In genomic region chr3:102022721-102023120, GRCm38 (mm10) we compare ENCODE assay signal across 20 mouse cellular contexts. TPM values are rescaled to one million over a fixed set of nuclear protein-coding genes. Genes with fewer than 3 reads are reported as not detected.
A peak's percentile ranks its signal among the peaks of the same experiment; 100 is the strongest.
DNase-seq lines count a peak whose midpoint lies in the region; ATAC-seq and TF ChIP-seq lines count a peak whose summit lies in the region.
"Had no signal": no experiment of that assay in that cellular context is flagged by ENCODE, and none has a peak within 500 bp of the region (broad histone marks: within the 10 kb centered on the region; RNA-seq: fewer than 3 reads in every experiment).

No protein-coding gene starts in this region.

- TF ChIP-seq EP300 in stomach, postnatal 0 days (optimal IDR thresholded peaks at IDR 0.05), result no peak

- TF ChIP-seq CTCF in stomach, postnatal 0 days (IDR thresholded peaks at IDR 0.05; ENCODE audit: low read depth), result no peak
- no peak for TF ChIP-seq CTCF in hindbrain, postnatal 0 days (IDR thresholded peaks at IDR 0.05; ENCODE audit: low read depth)

- 0 out of 2 replicates have a peak, but pooled peaks cover 11% of the 10 kb centered on the region for H3K27me3 ChIP-seq in heart, embryonic 14.5 days (ENCODE audit: control insufficient read depth, insufficient read depth, low read length)
- H3K27me3 ChIP-seq in stomach, embryonic 16.5 days (ENCODE audit: control insufficient read depth, insufficient read depth, low read length), result peaks cover 5% of the 10 kb centered on the region
- H3K27me3 ChIP-seq in stomach, postnatal 0 days (ENCODE audit: control insufficient read depth, insufficient read depth, low read length), result no peaks in the 10 kb centered on the region
- no peaks in the 10 kb centered on the region for H3K27me3 ChIP-seq in hindbrain, postnatal 0 days (ENCODE audit: insufficient read depth, low read length)
- no peaks in the 10 kb centered on the region for H3K27me3 ChIP-seq in neural tube, embryonic 15.5 days (replicated peaks)

- 0% methylated on average over 1 of the region's 2 CpGs for WGBS in heart, embryonic 14.5 days
- 9% methylated on average over 2 of the region's 2 CpGs for WGBS in stomach, embryonic 16.5 days
- WGBS in stomach, postnatal 0 days, result 0% methylated on average over 2 of the region's 2 CpGs
- WGBS in hindbrain, postnatal 0 days, result 18% methylated on average over 2 of the region's 2 CpGs
- WGBS in neural tube, embryonic 15.5 days, result 20% methylated on average over 2 of the region's 2 CpGs

- H3K4me3 ChIP-seq in heart, embryonic 14.5 days (ENCODE audit: control insufficient read depth in 1 of 2, insufficient read depth in 1 of 2, low read depth in 1 of 2, low read length in 2 of 2), result no peak overlapping the region
- no peak overlapping the region for H3K4me3 ChIP-seq in stomach, embryonic 16.5 days (replicated peaks; ENCODE audit: low read length)
- H3K4me3 ChIP-seq in stomach, postnatal 0 days (ENCODE audit: low read depth, low read length), result no peak overlapping the region
- H3K4me3 ChIP-seq in hindbrain, postnatal 0 days (ENCODE audit: low read length), result no peak overlapping the region
- H3K4me3 ChIP-seq in neural tube, embryonic 15.5 days (replicated peaks), result no peak overlapping the region

- DNase-seq in heart, adult 18-20 months, result no peak
- no peak for DNase-seq in stomach, postnatal 0 days (ENCODE audit: low spot score)
- DNase-seq in hindbrain, postnatal 0 days (ENCODE audit: low spot score), result no peak
- no peak for DNase-seq in natural killer cell, adult 2 months (ENCODE audit: low spot score in 2 of 2)
- no peak for DNase-seq in left cerebral cortex, adult 9 months (ENCODE audit: low spot score in 2 of 2)
- DNase-seq: cerebellum, adult 9-10 months; gastrocnemius, postnatal 25 days; right cerebral cortex, adult 18-20 months; thymus, postnatal 14 days had no signal

- ATAC-seq in heart, embryonic 14.5 days (ENCODE audit: insufficient number of reproducible peaks, insufficient read depth, low FRiP score, low read depth), result no peak
- no peak for ATAC-seq in stomach, embryonic 16.5 days (ENCODE audit: insufficient read depth, low FRiP score)
- ATAC-seq in stomach, postnatal 0 days (ENCODE audit: low FRiP score, low TSS enrichment), result no peak
- no peak for ATAC-seq in hindbrain, postnatal 0 days
- ATAC-seq in neural tube, embryonic 15.5 days (ENCODE audit: low FRiP score), result no peak
- ATAC-seq: intestine, embryonic 16.5 days had no signal

- H3K4me2 ChIP-seq in heart, embryonic 14.5 days (ENCODE audit: low read length), result peak overlapping the region; percentile 74
- peak overlapping the region; percentile 60; the same call in 1 of the 2 replicates for H3K4me2 ChIP-seq in stomach, embryonic 16.5 days (ENCODE audit: low read depth, low read length)
- no peak overlapping the region for H3K4me2 ChIP-seq in stomach, postnatal 0 days (replicated peaks; ENCODE audit: low read depth)
- H3K4me2 ChIP-seq in hindbrain, postnatal 0 days (ENCODE audit: low read depth, low read length), result no peak overlapping the region; the same call in 1 of the 2 replicates
- 0 out of 2 replicates have a peak overlapping the region, but pooled peaks have one; percentile 65 for H3K4me2 ChIP-seq in neural tube, embryonic 15.5 days

- H3K27ac ChIP-seq in heart, embryonic 14.5 days (replicated peaks in 1 of 2; ENCODE audit: control insufficient read depth in 1 of 2, insufficient read depth in 1 of 2, low read depth in 2 of 2, low read length in 2 of 2), result no peak overlapping the region
- no peak overlapping the region for H3K27ac ChIP-seq in stomach, embryonic 16.5 days (ENCODE audit: low read length)
- no peak overlapping the region for H3K27ac ChIP-seq in stomach, postnatal 0 days (replicated peaks)
- peak overlapping the region; percentile 54; the same call in 1 of the 2 replicates for H3K27ac ChIP-seq in hindbrain, postnatal 0 days
- no peak overlapping the region for H3K27ac ChIP-seq in neural tube, embryonic 15.5 days (replicated peaks)
- H3K27ac ChIP-seq: kidney, postnatal 0 days; stomach, embryonic 15.5 days had no signal

- no peaks in the 10 kb centered on the region for H3K36me3 ChIP-seq in heart, embryonic 14.5 days (ENCODE audit: control insufficient read depth, insufficient read depth, low read length)
- H3K36me3 ChIP-seq in stomach, embryonic 16.5 days (ENCODE audit: control insufficient read depth, insufficient read depth, low read length), result no peaks in the 10 kb centered on the region
- H3K36me3 ChIP-seq in stomach, postnatal 0 days (ENCODE audit: control insufficient read depth, insufficient read depth, low read length), result no peaks in the 10 kb centered on the region
- H3K36me3 ChIP-seq in hindbrain, postnatal 0 days (ENCODE audit: insufficient read depth, low read length), result no peaks in the 10 kb centered on the region
- H3K36me3 ChIP-seq in neural tube, embryonic 15.5 days, result no peaks in the 10 kb centered on the region
- H3K36me3 ChIP-seq: G1E; stomach, embryonic 15.5 days had no signal

- no peak overlapping the region for H3K9ac ChIP-seq in heart, embryonic 14.5 days (ENCODE audit: low read length)
- no peak overlapping the region for H3K9ac ChIP-seq in stomach, embryonic 16.5 days (ENCODE audit: low read length)
- H3K9ac ChIP-seq in stomach, postnatal 0 days (ENCODE audit: low read length), result no peak overlapping the region
- H3K9ac ChIP-seq in hindbrain, postnatal 0 days (replicated peaks; ENCODE audit: low read length), result no peak overlapping the region
- no peak overlapping the region for H3K9ac ChIP-seq in neural tube, embryonic 15.5 days (replicated peaks)
- H3K9ac ChIP-seq: stomach, embryonic 15.5 days had no signal

- no peaks in the 10 kb centered on the region for H3K9me3 ChIP-seq in heart, embryonic 14.5 days (ENCODE audit: control insufficient read depth, low read length)
- no peaks in the 10 kb centered on the region for H3K9me3 ChIP-seq in stomach, embryonic 16.5 days (replicated peaks; ENCODE audit: control insufficient read depth, low read length)
- H3K9me3 ChIP-seq in stomach, postnatal 0 days (ENCODE audit: control insufficient read depth, low read length), result no peaks in the 10 kb centered on the region
- H3K9me3 ChIP-seq in hindbrain, postnatal 0 days (ENCODE audit: low read length), result no peaks in the 10 kb centered on the region
- H3K9me3 ChIP-seq in neural tube, embryonic 15.5 days (replicated peaks), result no peaks in the 10 kb centered on the region
- H3K9me3 ChIP-seq: G1E; stomach, embryonic 15.5 days had no signal

- peaks cover 5 to 10% of the 10 kb centered on the region in 2 experiments; a peak in 1 of 4 replicates for H3K4me1 ChIP-seq in heart, embryonic 14.5 days (ENCODE audit: control insufficient read depth in 2 of 2, insufficient read depth in 2 of 2, low read length in 2 of 2)
- H3K4me1 ChIP-seq in stomach, embryonic 16.5 days (ENCODE audit: control insufficient read depth, insufficient read depth, low read length), result 0 out of 2 replicates have a peak, but pooled peaks cover 6% of the 10 kb centered on the region
- 0 out of 2 replicates have a peak, but pooled peaks cover 2% of the 10 kb centered on the region for H3K4me1 ChIP-seq in stomach, postnatal 0 days (replicated peaks; ENCODE audit: control insufficient read depth, insufficient read depth)
- 0 out of 2 replicates have a peak, but pooled peaks cover 6% of the 10 kb centered on the region for H3K4me1 ChIP-seq in hindbrain, postnatal 0 days (ENCODE audit: insufficient read depth, low read length)
- H3K4me1 ChIP-seq in neural tube, embryonic 15.5 days, result peaks cover 11% of the 10 kb centered on the region

RNA-seq across cellular contexts. Expression of gene Nhlh2, which starts 12.8 kb away (rescaled TPM):
- polyA plus RNA-seq in heart, embryonic 14.5 days (2014; fragmentation: Nextera tagmentation; extraction: Ambion mirVana), result not detected in 2 replicates
- total RNA-seq in heart, adult 18-20 months (2021), result not detected
- polyA plus RNA-seq in stomach, embryonic 16.5 days (2015; fragmentation: Nextera tagmentation; extraction: Ambion mirVana), result not detected in 2 replicates
- not detected in 2 replicates for polyA plus RNA-seq in stomach, postnatal 0 days (2015; fragmentation: Nextera tagmentation; extraction: Ambion mirVana)
- 30.3 and 31.9 TPM in 2 replicates for total RNA-seq in hindbrain, postnatal 0 days (2014; rRNA removed)
- 25.1 and 28.2 TPM in 2 replicates for polyA plus RNA-seq in hindbrain, postnatal 0 days (2015; fragmentation: Nextera tagmentation; extraction: Ambion mirVana)
- polyA plus RNA-seq in neural tube, embryonic 15.5 days (2015; fragmentation: Nextera tagmentation; extraction: Ambion mirVana), result 14.9 and 19.2 TPM in 2 replicates
- total RNA-seq: adrenal gland, adult 18-20 months; gastrocnemius, postnatal 25 days; megakaryocyte, adult 5-6 weeks had no signal
- polyA plus RNA-seq: G1E; heart, postnatal 0 days; kidney, postnatal 0 days; lung, embryonic 16.5 days had no signal

Comparison
In these comparisons a context has a peak if more than half of its experiments do, and no peak if none do; other contexts are left out.
1. H3K4me2 ChIP-seq: peak in heart, embryonic 14.5 days (single experiment), stomach, embryonic 16.5 days (single experiment) and neural tube, embryonic 15.5 days (single experiment); none in stomach, postnatal 0 days (single experiment) and hindbrain, postnatal 0 days (single experiment).
2. RNA of gene Nhlh2, which starts 12.8 kb away (polyA plus RNA-seq): 25.1 to 28.2 TPM in hindbrain, postnatal 0 days and 14.9 to 19.2 TPM in neural tube, embryonic 15.5 days; not detected in heart, embryonic 14.5 days, not detected in stomach, embryonic 16.5 days and not detected in stomach, postnatal 0 days; every median in the first group is over 10 times any median in the second.